Mouse (Mus musculus) bone marrow macrophage, adult 2 months (primary cell): Measurements from ENCODE around the gene Stag1.

Source experiments
- CTCF ChIP-seq: IDR thresholded peaks from 2 replicates; pipeline ENCODE4 v1.5.1; 2012; ENCODE audit warnings: low read depth, mild to moderate bottlenecking, low read length, moderate library complexity
- POLR2A ChIP-seq: IDR thresholded peaks from 2 replicates; pipeline ENCODE4 v1.6.1; 2012; ENCODE audit warnings: mild to moderate bottlenecking, low read depth, low read length, borderline replicate concordance

- TF ChIP-seq POLR2A: no peak
- TF ChIP-seq CTCF: no peak
These were observed 393.0 kb downstream of the Stag1 start for GRCm38 (mm10) chr9:100990609-100991008.
